Mouse (Mus musculus) cortical plate, adult 2 months (tissue): Measurements from ENCODE around the gene Mki67.
"Not testable (repeated sequence)": the region's sequence is repeated elsewhere in the genome, so short reads cannot be mapped to it uniquely, and the experiment has no call there.

Experiments used
- CTCF ChIP-seq: fragments of 200-500 bp; IDR thresholded peaks from 2 replicates; pipeline ENCODE4 v1.5.1; 2011; ENCODE audit warnings: mild to moderate bottlenecking, control low read depth, low read length; ENCODE audit not compliant: insufficient read depth; ENCODE audit errors: extremely low read depth
- POLR2A ChIP-seq: fragments of 200-500 bp; IDR thresholded peaks from 2 replicates; pipeline ENCODE4 v1.6.1; 2011; ENCODE audit warnings: mild to moderate bottlenecking, low read length, control low read depth; ENCODE audit not compliant: insufficient read depth; ENCODE audit errors: extremely low read depth

DNA sequence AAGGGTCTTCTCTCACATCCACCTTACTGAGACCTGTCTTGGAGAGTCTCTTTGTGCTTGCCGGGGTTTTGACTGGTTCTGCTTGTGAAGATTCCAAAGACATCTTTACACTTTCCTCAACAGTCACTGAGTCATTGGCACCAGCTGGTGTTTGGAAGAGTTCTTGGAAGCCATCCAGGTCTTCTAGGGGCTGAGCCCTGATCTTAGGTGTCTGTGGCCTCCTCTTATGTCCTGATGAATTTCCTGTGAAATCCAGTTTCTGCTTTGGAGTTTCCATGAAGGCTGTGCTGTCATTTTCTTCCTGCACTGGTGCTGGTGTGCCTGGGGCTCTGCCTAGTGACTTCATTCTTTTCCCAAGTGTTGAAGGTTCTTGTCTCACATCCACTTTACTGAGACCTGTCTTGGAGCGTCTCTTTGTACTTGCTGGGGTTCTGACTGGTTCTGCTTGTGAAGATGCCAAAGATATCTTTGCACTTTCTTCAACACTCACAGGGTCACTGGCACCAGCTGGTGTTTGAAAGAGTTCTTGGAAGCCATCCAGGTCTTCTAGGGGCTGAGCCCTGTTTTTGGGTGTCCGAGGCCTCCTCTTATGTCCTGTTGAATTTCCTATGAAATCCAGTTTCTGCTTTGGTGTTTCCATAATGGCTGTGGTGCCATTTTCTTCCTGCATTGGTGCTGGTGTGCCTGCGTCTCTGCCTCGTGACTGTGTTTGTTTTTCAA is 19.0 kb downstream of the Mki67 start:
- not testable (repeated sequence) for TF ChIP-seq CTCF, POLR2A
